Mouse (Mus musculus) ES-Bruce4 (cell line): Measurements from ENCODE around the gene Bcr.

Source experiments
- CTCF ChIP-seq: IDR thresholded peaks from one replicate; pipeline ENCODE4 v1.8.1; 2011; ENCODE audit warnings: low read depth, low read length
- EP300 ChIP-seq: IDR thresholded peaks from 2 replicates; pipeline ENCODE4 v1.6.1; 2011; ENCODE audit warnings: low read depth, low read length; ENCODE audit not compliant: insufficient read depth
- POLR2A ChIP-seq: IDR thresholded peaks from one replicate; pipeline ENCODE4 v1.8.1; 2011; ENCODE audit warnings: low read length; ENCODE audit not compliant: insufficient read depth

- TF ChIP-seq CTCF = no peak
- TF ChIP-seq POLR2A = no peak
- no peak for TF ChIP-seq EP300
Measured at GRCm38 (mm10) chr10:75052902-75053301, 7.5 kb upstream of the Bcr start.
